Mouse (Mus musculus) layer of hippocampus, adult 2 months (tissue): Measurements from ENCODE around the gene Tcf7l2. TPM values are rescaled to one million over a fixed set of nuclear protein-coding genes. Genes with fewer than 3 reads are reported as not detected.

ENCODE experiments used
- DNase-seq, 2 experiments: peaks; one replicate each; pipeline ENCODE4 v3.0.0; 2022; ENCODE audit warnings: low spot score in 2 of 2
- H3K27ac ChIP-seq: fragments of 200-600 bp; 2 replicates; pipeline ENCODE4 v1.8.1; 2022
- H3K4me3 ChIP-seq: fragments of 200-600 bp; 2 replicates; pipeline ENCODE4 v1.8.1; 2022; ENCODE audit warnings: mild to moderate bottlenecking
- CTCF ChIP-seq: fragments of 200-600 bp; conservative IDR thresholded peaks from 2 replicates; pipeline ENCODE4 v1.8.1; 2022; ENCODE audit warnings: antibody characterized with exemption, mild to moderate bottlenecking, moderate library complexity
- total RNA-seq, 2 experiments: library from RNA; stranded (reverse); gene quantifications; 2 replicates each; pipeline ENCODE4 v1.2.3; 2021

Gene Tcf7l2
- total RNA-seq, 2 experiments from 2014 or later, result 9.9 to 11.3 TPM

DNA sequence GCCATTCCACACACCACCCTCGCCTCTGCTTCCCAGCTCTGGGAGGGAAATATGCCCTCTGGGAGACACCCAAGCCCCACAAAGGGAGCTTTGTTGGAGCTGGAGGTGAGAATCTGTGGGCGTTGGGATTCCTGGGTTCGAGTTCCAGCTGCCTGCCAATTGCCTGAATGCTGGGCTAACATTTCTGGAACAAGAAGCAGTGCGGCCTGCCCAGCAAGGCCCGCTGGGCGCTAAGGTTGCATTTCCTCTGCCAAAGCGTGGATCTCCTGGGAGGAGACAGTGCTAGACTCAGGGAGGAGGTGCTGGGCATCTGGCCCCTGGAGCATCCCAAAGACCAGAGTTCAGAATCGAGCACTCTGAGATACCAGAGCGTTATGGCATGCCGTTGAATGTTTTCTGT is 38.3 kb downstream of the Tcf7l2 start:
- TF ChIP-seq CTCF, result no peak
- Histone ChIP-seq H3K4me3 (no peak overlapping the region), H3K27ac (no peak overlapping the region)
- DNase-seq, result no peak

- no peak for TF ChIP-seq CTCF
- DNase-seq, result no peak
These were observed 39.5 kb downstream of the Tcf7l2 start for GRCm38 (mm10) chr19:55781087-55781486.

GRCm38 (mm10) chr19:55781681-55782080 is 40.1 kb downstream of the Tcf7l2 start:
- no peak for TF ChIP-seq CTCF
- H3K4me3 ChIP-seq, result no peak overlapping the region
- no peak for DNase-seq
- H3K27ac ChIP-seq, result no peak overlapping the region

More at GRCm38 (mm10) chr19:55781087-55781486, 39.5 kb downstream of the Tcf7l2 start:
- no peak overlapping the region for H3K4me3 ChIP-seq
- H3K27ac ChIP-seq, result no peak overlapping the region

GRCm38 (mm10) chr19:55784796-55785418 is 43.3 kb downstream of the Tcf7l2 start:
- Histone ChIP-seq H3K4me3 (no peak overlapping the region), H3K27ac (no peak overlapping the region)
- no peak for TF ChIP-seq CTCF
- no peak for DNase-seq

GRCm38 (mm10) chr19:55787420-55787819 is 45.8 kb downstream of the Tcf7l2 start:
- no peak for DNase-seq
- no peak for TF ChIP-seq CTCF
- no peak overlapping the region for H3K4me3 ChIP-seq
- no peak overlapping the region for H3K27ac ChIP-seq

DNA sequence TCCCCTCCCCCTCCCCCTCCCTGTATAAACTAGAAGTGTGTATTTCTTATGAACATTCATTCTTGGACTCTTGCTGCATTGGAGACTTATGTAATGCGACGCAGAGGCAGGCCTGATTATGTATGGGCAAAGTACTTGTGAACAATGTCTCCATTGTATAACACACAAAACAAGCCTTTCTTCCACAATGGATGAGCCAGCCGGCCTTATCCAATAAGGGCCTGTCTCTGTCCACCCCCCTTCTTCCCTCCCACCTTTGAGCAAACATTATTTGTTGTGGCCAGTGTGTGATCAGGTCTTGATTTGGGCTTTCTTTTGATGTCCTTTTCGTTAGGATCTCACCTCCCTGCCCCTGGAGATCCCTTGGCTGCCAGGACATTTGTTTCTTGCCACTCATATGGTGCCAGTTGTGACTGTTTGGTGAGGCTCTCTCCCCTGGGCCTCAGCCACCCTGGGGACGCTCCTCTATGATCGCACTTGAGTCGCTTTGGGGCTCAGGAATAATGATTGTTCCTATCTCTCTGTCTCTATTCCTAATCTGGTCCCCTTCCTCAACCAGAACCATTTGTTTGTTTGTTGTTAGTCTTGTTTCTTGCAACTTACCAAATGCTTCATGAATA is 46.8 kb downstream of the Tcf7l2 start:
- Histone ChIP-seq H3K4me3 (no peak overlapping the region), H3K27ac (peak overlapping the region; percentile 32; the same call in 1 of the 2 replicates)
- TF ChIP-seq CTCF, result no peak
- peak in 1 of 2 experiments; percentile 12 for DNase-seq

- Histone ChIP-seq H3K27ac (peak overlapping the region; percentile 32; the same call in 1 of the 2 replicates), H3K4me3 (no peak overlapping the region)
- no peak for TF ChIP-seq CTCF
- no peak for DNase-seq
These were observed 47.3 kb downstream of the Tcf7l2 start for GRCm38 (mm10) chr19:55788905-55789295.

GRCm38 (mm10) chr19:55789838-55790237 is 48.2 kb downstream of the Tcf7l2 start:
- Histone ChIP-seq H3K4me3 (no peak overlapping the region), H3K27ac (no peak overlapping the region)
- TF ChIP-seq CTCF, result no peak
- DNase-seq, result no peak

GRCm38 (mm10) chr19:55791293-55791692 is 49.7 kb downstream of the Tcf7l2 start:
- Histone ChIP-seq H3K27ac (no peak overlapping the region), H3K4me3 (no peak overlapping the region)
- TF ChIP-seq CTCF, result no peak
- no peak for DNase-seq

DNA sequence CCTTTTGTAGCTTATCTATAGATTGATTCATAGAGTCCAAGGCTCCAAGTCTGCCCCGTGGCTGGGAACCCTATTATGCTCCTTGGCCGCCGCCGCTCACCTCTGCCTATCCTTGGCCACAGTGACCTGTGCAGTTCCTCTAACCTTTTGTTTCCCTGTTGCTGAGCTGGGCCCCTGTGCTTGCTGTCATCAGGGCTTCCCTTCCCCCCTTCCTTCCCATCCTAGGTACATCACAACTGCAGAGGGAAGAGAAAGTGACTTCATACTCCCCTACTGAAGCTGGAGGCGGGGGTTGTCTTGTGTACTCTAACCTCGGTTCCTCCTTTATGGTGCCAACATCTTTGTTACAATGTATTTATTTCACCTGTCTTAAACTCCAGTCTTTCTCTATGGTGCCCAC is 50.3 kb downstream of the Tcf7l2 start:
- DNase-seq, result no peak
- TF ChIP-seq CTCF, result no peak
- H3K4me3 ChIP-seq, result no peak overlapping the region
- no peak overlapping the region for H3K27ac ChIP-seq

DNA sequence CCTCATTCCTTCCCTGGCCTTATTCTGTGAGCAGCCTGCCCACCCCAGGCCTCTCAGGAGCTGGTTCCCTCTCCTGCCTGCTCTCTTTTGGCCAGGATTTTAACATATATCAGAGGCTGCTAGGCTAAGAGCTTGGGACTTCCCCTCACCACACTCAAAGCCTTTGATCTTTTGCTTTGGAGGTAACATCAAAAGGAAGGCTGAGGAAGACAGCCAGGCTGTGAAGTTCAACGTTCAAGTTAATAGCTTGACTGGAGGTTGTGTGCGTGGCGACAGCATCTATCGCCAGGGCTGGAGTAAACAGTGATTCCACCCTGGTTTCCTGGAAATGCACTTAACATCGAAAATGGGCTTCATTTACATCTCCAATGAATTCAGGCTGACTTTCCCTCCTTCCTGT is 51.0 kb downstream of the Tcf7l2 start:
- DNase-seq, result no peak
- no peak overlapping the region for H3K4me3 ChIP-seq
- TF ChIP-seq CTCF, result no peak
- H3K27ac ChIP-seq, result no peak overlapping the region

DNA sequence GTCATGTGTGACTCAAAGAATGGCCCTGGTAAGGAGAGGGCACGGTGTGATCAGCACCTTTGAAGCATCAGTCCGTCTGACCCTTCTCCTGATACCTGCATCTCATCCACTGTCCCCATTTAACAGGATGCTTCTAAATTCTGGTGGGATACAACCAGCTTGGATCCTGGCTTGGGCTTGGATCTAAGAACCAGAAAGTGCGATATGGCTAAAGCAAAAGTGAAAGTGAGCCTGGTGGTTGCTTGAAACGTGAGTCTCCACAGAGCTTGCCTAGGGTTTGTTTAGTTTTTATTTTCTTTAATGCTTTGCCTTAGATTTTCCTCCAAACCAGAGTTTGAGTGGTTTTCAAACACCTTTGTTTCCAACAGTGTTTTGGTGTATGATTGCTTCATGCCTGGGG is 51.4 kb downstream of the Tcf7l2 start:
- DNase-seq, result no peak
- no peak for TF ChIP-seq CTCF
- H3K27ac ChIP-seq, result no peak overlapping the region
- H3K4me3 ChIP-seq, result no peak overlapping the region

DNA sequence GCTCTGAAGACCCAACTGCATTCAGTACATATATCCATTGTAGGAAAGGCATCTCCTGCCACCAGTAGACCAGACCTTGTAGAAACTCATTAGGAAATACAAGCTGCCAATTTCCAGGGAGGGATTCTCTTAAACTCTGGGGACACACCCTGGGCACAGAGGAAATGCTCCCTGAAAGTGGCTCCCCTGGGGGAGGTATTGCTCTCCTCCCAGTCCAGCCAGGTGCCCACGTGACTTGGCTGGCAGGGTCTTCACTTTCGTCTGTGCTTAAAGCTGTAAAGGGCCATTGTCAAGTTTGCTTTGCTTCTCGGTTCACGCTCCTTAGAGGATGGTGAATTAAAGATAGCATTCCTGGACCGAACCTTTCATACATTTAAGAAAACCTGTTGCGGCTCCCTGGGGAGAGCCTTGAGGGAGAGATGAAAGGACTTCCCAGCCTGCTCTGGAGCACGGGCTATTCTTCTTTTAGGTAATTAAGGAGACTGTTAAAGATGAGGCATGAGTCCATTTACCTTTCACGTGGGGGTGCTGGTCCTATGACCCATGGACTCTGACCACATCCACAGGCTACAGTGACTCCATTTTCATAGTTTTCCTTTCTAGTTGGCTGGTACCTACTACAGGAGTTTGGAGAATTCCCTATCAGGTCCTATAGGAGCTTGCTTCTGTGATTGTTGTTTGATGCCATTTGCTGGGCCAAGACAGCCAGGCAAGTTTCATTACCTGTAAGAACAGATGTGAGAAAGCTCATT is 52.8 kb downstream of the Tcf7l2 start:
- H3K4me3 ChIP-seq, result no peak overlapping the region
- no peak for DNase-seq
- no peak overlapping the region for H3K27ac ChIP-seq
- TF ChIP-seq CTCF, result no peak

DNA sequence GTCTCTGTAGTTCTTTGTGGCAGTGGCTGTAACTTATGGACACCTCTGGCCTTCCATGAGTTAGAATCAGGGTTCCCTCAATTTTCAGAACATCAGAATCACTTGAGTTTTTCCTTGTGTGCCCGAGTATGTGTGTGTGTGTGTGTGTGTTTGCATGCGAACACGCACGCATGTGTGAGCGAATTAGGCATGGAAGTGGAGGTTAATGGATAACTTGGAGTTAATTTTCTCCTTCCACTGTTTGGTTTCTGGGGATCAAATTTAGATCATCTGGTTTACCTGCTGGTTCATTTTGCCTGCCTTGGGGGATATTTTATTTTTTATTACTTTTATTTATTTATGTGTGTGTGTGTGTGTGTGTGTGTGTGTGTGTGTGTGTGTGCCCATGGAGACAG is 53.3 kb downstream of the Tcf7l2 start:
- Histone ChIP-seq H3K4me3 (no peak overlapping the region), H3K27ac (no peak overlapping the region)
- no peak for TF ChIP-seq CTCF
- no peak for DNase-seq
